Mouse (Mus musculus): Measurements from ENCODE around the gene Cry2.

Cry2 gene

GRCm38 (mm10) chr2:92388081-92388517, 45.7 kb downstream of the Cry2 start:
- no peak for DNase-seq (ENCODE audit: low spot score)

- DNase-seq (ENCODE audit: low spot score) = no peak
Measured at GRCm38 (mm10) chr2:92387646-92388045, 46.2 kb downstream of the Cry2 start.

- DNase-seq (ENCODE audit: low spot score) = no peak
Measured at GRCm38 (mm10) chr2:92386821-92387570, 46.8 kb downstream of the Cry2 start.

- no peak for DNase-seq (ENCODE audit: low spot score)
Measured at GRCm38 (mm10) chr2:92385113-92386051, 48.5 kb downstream of the Cry2 start.

- no peak for DNase-seq (ENCODE audit: low spot score)
Measured at GRCm38 (mm10) chr2:92384101-92384500, 49.7 kb downstream of the Cry2 start.

- no peak for DNase-seq (ENCODE audit: low spot score)
Measured at GRCm38 (mm10) chr2:92382759-92383158, 51.1 kb downstream of the Cry2 start.

- DNase-seq (ENCODE audit: low spot score) = no peak
Measured at GRCm38 (mm10) chr2:92381901-92382588, 51.8 kb downstream of the Cry2 start, which contains the start of gene 1700029I15Rik. Gene 1700029I15Rik, plus strand, starts transcription at chr2:92382538.

- DNase-seq (ENCODE audit: low spot score) = no peak
Measured at GRCm38 (mm10) chr2:92381161-92381560, 52.7 kb downstream of the Cry2 start.

- no peak for DNase-seq (ENCODE audit: low spot score)
Measured at GRCm38 (mm10) chr2:92380495-92381050, 53.3 kb downstream of the Cry2 start.

- no peak for DNase-seq (ENCODE audit: low spot score)
Measured at GRCm38 (mm10) chr2:92379783-92380494, 53.9 kb downstream of the Cry2 start.

- DNase-seq (ENCODE audit: low spot score) = no peak
Measured at GRCm38 (mm10) chr2:92377320-92377719, 56.5 kb downstream of the Cry2 start.

GRCm38 (mm10) chr2:92376300-92376699, 57.5 kb downstream of the Cry2 start:
- DNase-seq (ENCODE audit: low spot score) = no peak

GRCm38 (mm10) chr2:92375788-92376187, 58.1 kb downstream of the Cry2 start:
- no peak for DNase-seq (ENCODE audit: low spot score)

GRCm38 (mm10) chr2:92375099-92375623, 58.7 kb downstream of the Cry2 start:
- DNase-seq (ENCODE audit: low spot score) = peak; percentile 99

- DNase-seq (ENCODE audit: low spot score) = peak; percentile 51
Measured at GRCm38 (mm10) chr2:92374514-92374913, 59.3 kb downstream of the Cry2 start, which contains the start of the genes Pex16 and Large2. Gene Pex16, plus strand, starts transcription at chr2:92374676. Gene Large2, minus strand, starts transcription at chr2:92374869.

- no peak for DNase-seq (ENCODE audit: low spot score)
Measured at GRCm38 (mm10) chr2:92373437-92373813, 60.4 kb downstream of the Cry2 start.

GRCm38 (mm10) chr2:92372767-92373436, 60.9 kb downstream of the Cry2 start:
- DNase-seq (ENCODE audit: low spot score) = peak; percentile 81

- no peak for DNase-seq (ENCODE audit: low spot score)
Measured at GRCm38 (mm10) chr2:92371971-92372690, 61.7 kb downstream of the Cry2 start.
